Mouse (Mus musculus) spleen, embryonic (tissue): Measurements from ENCODE around the gene Ptov1.

Experiments used
- CTCF ChIA-PET: fragments of 350-600 bp; sonication (Branson Sonifier 250); formaldehyde crosslinking; loops from one replicate; lab custom pipeline; 2022; lab: Charles Lee

Gene Ptov1

DNA sequence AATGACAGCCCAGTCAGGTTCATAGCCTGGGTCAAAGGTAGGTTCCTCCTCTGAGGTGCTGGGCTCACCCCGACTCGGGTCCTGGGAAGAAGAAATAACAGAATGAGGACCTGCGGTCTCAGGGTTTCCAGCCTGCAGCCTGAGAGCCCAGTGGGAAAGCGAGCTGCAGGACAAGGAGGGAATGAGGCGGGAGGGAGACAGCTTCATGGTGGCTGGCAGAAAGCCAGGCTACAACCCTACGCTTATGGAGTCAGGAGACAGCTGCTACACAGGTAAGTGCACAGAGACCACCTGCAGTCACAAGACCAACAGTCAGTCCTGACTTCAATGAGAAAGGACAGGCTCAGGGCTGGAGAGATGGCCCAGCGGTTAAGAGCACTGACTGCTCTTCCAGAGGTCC is 22.8 kb downstream of the Ptov1 start:
- CTCF ChIA-PET: interaction anchor here (1.1 kb wide), 1 partner anchor 10 kb away, joined by 3 read pairs; no protein-coding TSS in a partner anchor

DNA sequence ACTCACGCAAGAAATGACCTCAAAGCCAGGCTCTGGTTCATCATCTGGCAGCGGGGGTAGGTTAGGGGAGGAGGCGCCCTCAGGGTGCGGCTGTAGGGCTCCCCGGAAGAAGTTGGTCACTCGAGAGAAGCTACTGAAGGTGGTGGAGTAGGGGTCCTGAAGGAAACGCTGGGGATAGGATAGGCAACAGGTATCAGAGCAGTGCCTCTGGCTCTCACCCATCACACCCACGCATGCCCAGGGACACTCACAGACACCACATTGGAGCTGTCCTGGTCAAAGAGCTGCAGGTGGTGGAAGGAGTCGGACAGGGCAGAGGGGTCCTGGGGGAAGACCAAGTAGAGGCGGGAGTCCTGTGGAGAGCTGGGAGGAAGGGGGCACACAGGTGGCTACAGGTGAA is 24.6 kb downstream of the Ptov1 start:
- CTCF ChIA-PET: no interaction called here

DNA sequence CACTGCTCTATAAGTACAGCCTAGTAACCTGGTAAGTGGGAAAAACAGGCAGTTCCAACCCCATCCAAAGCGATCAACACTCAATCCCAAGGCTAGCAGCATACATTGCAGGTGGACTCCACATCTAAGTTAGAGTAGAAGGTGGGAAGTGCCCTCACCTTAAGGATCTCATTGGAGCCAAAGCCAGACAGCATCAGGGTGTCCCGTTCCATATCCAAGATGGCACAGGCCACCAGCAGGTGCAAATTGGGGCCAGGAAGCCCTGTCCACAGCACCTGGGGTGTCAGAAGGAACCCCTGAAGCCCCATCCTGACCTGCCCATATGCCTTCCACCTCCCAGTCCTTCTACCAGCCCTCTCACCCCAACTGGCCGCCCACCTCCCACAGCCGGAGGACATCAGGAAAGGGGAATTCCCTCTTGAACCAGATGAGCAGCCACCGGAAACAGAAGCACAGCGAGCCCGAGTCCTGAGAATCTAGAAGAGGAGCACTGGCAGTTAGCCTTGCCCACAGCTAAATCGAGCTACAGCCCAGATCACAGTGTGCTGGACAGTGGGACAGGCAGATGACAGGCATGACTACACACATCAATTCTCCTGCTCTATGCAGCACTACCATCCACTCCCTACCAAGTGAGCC is 27.6 kb downstream of the Ptov1 start:
- CTCF ChIA-PET: no interaction called here

DNA sequence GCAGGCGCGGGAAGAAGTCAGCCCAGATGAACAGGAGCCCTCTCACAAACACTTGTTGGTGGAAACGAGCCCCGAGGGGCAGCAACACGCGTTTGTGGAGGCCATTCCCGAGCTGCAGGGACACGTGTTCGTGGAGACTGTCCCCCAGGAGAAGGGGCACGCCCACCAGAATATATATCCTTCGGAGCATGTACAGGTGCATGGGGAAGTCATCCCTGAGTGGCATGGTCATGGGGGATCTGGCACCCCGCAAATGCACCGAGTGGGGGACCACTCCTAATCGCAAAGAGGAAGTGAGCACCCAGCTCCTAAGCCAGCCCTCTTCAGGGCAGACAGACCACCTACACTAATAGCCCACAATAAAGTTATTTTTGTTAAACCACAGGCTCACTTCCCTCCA is 29.2 kb downstream of the Ptov1 start:
- CTCF ChIA-PET: interaction anchor here (1.0 kb wide), 1 partner anchor 20 kb away, joined by 9 read pairs; no protein-coding TSS in a partner anchor

DNA sequence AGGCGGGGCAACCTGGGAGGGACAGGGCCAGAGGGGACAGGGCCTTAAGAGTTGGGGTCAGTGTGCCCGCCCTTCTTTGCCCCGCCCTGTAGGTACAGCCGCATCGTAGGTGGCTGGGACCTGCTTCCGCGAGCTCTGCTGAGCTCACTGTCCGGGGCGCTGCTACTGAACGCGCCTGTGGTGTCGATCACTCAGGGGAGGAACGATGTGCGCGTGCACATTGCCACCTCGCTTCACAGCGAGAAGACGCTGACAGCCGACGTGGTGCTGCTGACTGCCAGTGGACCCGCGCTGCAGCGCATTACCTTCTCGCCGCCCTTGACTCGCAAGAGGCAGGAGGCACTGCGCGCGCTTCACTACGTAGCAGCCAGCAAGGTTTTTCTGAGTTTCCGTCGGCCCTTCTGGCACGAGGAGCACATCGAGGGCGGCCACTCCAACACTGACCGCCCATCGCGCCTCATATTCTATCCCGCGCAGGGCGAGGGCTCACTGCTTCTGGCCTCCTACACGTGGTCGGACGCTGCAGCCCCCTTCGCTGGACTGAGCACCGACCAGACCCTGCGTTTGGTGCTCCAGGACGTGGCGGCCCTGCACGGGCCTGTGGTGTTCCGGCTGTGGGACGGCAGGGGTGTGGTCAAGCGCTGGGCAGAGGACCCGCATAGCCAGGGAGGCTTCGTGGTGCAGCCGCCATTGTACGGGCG is 29.9 kb downstream of the Ptov1 start:
- CTCF ChIA-PET: interaction anchor here (0.9 kb wide), 1 partner anchor 29 kb away, joined by 3 read pairs; no protein-coding TSS in a partner anchor

DNA sequence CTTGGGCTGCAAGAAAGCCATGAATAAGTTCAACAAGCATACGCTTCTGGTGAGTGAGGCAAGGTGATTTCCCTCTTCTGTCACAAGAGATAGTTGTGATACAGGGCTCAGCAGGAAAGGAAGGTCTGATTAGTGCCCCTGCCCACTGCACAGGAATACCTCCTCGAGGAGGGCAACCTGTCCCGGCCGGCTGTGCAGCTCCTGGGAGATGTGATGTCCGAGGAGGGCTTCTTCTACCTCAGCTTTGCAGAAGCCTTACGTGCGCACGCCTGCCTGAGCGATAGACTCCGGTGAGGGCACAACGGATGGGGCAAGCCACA is 30.5 kb downstream of the Ptov1 start:
- CTCF ChIA-PET: interaction anchor here (0.9 kb wide), 1 partner anchor 29 kb away, joined by 3 read pairs; no protein-coding TSS in a partner anchor

DNA sequence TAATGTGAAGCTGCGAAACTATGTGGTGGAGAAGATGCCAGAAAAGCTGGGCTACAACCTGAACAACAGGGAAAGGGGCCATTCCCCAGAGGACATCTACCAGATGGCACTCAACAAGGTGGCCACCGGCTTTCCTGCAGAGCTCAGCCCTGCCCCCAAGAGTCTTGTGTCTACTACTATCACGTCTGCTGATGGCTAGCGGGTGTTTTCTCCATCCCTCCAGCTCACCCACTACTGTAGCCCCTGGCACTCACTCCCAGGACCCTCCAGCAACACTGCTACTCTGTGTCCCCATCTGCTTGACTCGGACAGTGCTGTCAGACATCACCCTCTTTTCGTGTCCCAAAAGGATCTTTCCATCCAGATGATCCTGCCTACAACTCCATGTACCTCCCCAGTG is 31.5 kb downstream of the Ptov1 start:
- CTCF ChIA-PET: interaction anchor here (0.6 to 1.3 kb wide), 2 partner anchors 14 to 101 kb away, joined by 4 to 8 read pairs; no protein-coding TSS in a partner anchor

DNA sequence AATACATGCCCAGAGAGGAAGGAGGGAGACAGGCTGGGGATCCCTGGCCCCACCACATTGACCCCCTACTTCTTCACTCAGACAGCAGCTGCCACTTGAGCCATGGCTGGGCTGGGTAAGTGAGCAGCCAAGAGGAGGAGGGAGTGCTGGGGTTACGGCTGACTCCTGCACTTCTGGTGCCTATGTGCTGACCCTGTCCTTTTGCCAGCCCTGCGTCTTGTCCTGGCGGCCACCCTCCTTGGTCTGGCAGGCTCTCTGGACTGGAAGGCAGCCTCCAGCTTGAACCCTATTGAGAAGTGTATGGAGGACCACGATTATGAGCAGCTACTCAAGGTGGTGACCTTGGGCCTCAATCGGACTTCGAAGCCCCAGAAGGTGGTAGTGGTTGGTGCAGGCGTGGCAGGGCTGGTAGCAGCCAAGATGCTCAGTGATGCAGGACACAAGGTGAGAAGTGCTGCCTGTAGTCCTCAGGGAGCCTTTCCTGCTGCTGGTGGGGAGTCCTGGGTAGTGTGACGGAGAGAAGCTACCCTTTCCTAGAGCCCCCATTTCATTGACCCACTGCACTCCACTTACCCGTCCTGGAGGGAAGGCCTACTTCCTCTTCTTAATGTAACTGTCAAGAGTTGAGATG is 33.0 kb downstream of the Ptov1 start:
- CTCF ChIA-PET: interaction anchor here (0.7 kb wide), 1 partner anchor 11 kb away, joined by 3 read pairs; no protein-coding TSS in a partner anchor

DNA sequence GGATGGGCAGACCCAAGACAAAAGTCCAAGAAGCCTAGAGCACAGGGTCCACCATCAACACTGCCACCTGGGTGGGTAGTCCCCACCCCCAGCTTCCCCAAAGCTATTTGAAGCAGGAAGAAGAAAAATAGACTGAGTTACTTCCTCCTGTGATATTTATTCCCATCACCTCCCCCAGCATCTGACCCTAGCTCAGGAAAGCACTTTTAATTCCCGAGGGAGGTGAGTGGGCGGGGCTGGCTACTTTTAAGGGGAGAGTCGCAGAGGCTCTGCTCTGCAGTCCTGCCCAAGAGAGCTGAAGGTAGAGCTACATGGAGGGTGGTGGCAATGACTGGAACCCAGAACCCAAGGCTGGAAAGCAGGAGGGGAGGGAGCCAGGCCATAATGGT is 33.6 kb downstream of the Ptov1 start:
- CTCF ChIA-PET: interaction anchor here (0.7 kb wide), 1 partner anchor 11 kb away, joined by 3 read pairs; no protein-coding TSS in a partner anchor

DNA sequence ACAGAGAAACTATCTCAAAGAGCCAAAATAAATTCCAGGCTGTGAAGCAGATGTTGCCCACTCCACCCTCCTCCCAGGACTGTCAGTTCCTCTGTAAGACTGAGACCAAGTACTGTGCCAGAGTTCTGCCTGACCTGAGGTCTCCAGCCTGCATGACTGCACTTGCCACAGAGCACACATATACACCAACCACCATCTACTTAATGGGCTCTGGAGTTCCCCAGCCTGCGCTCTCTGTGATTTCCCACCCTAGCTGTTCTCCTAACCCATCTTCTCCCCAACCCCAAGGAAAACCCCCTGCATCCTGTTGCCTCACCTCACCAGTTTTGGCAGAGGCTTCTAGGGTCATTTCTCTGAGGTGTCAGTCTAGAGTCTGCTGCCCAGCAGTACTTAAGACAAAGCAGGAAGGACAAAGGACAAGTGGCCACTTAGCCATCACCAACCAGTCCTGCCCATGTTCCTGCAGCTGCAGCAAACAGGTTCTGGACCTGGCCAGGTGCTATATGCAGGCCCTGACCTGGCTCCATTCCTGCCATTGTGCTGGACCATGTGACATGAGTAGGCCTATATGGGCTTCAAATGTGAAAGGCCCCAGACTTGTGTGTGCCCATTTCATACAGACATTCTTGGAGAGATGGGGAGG is 34.1 kb downstream of the Ptov1 start:
- CTCF ChIA-PET: no interaction called here

DNA sequence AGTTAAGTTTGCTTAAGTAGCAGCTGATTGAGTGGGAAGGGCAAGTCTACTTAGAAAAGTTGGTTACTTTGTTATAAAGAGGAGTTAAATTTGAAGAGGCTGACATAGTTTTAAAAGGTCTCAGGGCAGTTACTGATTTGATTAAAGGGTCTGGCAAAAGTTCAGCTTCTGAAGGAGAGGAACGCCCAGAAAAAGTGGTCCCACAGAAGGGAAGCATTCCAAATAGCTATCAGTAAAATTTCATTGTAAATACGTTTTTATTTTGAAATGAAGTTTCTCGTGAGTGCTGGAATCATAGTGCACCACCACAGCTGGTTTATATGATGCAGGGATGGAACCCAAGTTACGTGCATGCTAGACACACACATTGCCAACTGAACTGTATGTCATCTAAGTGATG is 36.8 kb downstream of the Ptov1 start:
- CTCF ChIA-PET: no interaction called here

DNA sequence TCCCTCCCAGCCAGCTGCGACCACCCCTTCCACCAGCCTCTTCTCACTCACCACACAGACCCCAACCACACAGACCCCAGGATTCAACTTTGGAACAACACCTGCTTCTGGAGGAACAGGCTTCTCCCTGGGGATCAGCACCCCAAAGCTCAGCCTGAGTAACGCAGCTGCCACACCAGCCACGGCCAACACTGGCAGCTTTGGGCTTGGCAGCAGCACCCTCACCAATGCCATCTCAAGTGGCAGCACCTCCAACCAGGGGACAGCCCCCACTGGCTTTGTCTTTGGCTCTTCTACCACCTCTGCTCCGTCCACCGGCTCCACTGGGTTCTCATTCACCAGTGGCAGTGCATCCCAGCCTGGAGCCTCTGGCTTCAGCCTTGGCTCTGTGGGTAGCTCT is 40.9 kb downstream of the Ptov1 start:
- CTCF ChIA-PET: interaction anchor here (0.8 kb wide), 1 partner anchor 124 kb away, joined by 3 read pairs; no protein-coding TSS in a partner anchor

DNA sequence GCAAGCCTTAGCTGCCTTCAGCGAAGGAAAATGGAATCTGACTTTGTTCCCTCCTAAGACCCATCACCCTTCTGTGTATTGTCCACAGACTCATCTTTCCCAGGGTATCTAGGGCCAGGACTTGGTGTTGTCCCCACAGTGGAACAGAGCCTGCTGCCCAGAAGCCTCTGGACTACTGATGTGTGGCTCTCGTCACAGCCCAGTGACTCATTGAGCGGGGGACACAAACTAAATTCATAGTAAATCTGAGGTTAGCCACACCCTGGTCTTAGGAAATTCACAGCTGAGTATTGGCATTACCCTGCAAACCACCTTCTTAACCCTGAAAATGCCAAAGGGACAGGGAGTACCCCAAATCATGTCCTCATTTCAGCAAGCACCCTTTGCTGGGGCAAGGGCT is 42.8 kb downstream of the Ptov1 start:
- CTCF ChIA-PET: interaction anchor here (0.6 to 1.4 kb wide), 3 partner anchors 23 to 134 kb away, joined by 3 read pairs; no protein-coding TSS in a partner anchor

DNA sequence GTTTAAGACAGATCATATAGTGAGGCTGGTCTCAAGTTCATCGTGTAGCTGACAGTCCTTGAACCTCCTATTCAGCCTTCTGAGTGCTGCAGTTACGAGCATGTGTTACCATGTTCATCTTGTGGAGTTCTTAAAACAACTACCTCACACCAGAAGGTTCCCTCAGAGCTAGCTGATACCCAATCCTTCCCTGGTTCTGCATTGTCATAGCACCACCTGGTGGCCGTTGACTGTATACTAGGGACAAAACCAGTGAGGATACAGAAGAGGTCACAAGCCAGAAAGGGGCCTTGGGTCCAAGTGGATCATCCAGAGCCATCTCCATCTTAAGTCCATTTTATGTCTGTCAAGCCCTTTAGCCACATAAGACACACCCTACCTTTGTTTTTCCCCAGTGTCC is 44.7 kb downstream of the Ptov1 start:
- CTCF ChIA-PET: interaction anchor here (0.6 to 1.3 kb wide), 3 partner anchors 39 to 100 kb away, joined by 3 to 7 read pairs (median 3); no protein-coding TSS in a partner anchor

DNA sequence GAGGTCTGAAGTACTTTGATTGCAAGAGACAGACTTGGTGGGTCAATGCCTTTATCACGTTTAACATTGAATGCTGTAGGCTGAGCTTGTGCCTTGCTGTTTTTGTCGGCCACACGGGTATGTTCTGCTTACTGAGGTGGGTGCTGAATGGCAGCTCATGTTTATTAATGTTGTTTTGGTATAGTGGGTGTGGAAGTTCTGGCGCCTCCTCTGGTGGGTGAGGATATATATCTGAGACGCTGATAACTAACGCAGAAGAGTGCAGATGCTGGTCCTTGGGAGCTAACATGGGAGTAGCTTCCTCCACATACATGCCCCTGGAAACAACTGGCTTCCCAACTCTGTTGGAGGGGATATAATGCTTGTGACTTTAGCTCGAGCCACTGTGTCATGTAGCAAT is 46.2 kb downstream of the Ptov1 start:
- CTCF ChIA-PET: interaction anchor here (0.6 to 1.1 kb wide), 4 partner anchors 15 to 198 kb away, joined by 3 to 11 read pairs (median 4); no protein-coding TSS in a partner anchor

DNA sequence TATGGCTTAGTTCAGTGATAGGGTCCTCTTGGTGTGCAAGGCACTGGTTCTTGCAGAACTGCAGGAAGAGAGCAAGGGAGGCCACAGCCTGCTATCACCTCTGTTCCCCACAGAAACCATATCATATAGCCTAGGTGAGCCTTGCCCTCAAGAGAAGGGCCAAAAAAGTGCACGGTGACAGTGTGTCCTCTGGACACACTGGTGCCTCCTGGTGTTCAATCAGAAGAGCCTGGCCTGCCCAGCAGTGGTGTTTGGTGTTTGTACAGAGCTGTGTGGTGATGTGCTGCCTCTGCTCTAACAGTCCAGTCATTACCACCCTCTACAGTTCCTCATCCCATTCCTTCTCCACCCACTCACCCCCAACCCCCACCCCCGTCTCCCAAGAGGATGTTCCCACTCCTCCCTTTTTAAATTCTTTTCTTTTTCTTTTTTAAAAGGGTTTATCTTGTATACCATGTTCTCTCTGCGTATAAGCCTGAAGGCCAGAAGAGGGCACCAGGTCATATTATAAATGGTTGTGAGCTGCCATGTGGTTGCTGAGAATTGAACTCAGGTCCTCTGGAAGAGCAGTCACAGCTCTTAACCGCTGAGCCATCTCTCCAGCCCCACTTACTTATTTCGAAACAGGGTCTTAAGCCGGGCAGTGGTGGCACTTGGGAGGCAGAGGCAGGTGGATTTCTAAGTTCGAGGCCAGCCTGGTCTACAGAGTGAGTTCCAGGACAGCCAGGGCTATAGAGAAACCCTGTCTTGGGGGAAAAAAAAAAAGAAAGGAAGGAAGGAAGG is 47.7 kb downstream of the Ptov1 start:
- CTCF ChIA-PET: no interaction called here

DNA sequence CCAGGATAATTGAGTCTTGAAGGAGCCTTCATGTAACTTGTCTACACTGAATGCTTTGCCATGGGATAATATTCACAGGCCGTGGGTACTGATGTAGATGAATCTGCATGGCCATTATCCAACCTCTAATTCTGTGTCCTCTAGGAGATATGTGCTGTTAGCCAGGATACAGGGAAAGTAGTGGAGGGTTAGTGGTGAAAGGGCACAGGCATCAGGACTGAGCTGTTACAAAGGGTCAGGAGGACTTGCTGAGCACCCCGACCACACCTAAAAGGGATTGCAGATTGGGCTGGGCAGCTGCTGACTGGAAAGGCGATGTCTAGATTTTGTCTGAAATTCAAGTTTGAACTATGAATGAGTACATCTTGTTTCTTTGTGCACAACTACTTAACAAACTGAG is 49.1 kb downstream of the Ptov1 start:
- CTCF ChIA-PET: no interaction called here

DNA sequence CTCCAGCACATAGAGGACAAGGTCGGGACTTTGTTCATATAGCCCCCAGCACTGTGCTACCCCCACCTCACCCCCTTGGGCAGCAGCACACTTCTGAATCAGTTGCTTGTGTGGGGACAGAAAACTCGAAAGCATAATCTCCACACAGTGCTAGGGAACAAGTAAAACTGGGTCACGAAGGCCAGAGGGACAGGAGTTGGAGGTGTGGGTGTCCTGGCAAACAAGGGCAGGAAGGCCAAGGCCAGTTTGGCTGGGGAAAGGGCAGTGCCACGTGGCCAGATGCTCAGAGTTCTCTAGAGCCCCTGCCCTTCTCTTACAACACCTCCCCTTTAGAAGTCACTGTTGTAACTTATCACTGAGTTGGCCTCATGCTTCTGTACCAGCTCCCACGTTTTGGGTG is 49.7 kb downstream of the Ptov1 start:
- CTCF ChIA-PET: no interaction called here

DNA sequence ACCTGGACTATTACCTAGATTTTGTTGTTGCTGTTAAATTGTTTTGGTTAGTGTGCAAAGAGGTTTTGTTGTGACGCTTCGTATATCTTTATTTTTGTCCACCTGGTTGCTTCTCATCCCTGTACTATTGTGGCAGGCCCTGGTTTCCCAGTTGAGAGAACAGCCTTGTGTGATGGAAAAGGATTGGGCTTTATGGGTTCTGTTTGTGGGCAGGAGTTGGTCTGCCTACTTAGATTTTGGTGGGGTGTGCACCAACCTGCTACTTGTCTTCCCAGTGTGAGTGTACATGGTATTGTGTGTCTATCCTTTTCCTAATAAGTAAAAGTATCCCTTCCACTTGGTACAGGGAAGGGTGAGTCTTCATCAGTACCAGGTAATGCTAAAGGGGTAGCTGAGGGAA is 50.2 kb downstream of the Ptov1 start:
- CTCF ChIA-PET: interaction anchor here (0.8 kb wide), 1 partner anchor 30 kb away, joined by 3 read pairs; no protein-coding TSS in a partner anchor

DNA sequence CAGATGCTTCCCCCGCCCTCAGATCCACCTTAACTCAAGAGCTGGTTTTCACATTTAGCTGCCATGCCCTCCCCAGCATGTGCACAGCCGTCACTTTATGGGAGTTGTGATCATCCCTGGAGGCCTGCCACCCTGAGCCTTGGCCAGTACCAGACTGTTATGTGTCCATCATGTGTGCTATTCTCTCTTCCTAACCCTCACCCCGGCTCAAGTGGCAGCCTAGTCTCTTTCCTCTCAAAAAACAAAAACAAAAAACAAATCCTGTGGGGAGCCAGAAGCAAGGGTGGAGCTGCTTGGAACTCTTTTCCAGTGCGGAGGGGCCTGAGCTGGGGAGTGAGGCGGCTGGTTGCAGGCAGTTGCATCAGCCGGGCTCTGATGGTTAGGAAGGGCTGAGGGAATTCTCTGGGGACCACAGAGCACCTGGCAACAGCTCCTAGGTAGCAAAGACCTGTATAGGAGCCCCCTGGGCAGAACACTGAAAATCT is 50.8 kb downstream of the Ptov1 start:
- CTCF ChIA-PET: interaction anchor here (0.8 kb wide), 1 partner anchor 31 kb away, joined by 3 read pairs; no protein-coding TSS in a partner anchor

DNA sequence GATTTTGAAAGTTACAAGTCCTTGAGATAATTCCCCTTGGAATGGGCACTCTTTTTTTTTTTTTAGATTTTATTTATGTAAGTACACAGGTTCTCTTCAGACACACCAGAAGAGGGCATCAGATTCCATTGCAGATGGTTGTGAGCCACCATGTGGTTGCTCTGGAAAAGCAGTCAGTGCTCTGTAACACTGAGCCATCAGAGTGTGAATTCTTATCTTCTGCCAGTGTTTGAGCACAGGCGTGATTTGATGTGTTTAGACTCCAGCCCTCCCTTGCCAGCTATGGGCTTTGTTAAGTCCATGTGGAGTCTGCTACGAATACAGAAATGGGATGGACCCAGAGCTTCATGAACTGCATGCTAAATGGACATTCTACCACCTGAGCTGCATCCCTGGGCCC is 51.4 kb downstream of the Ptov1 start:
- CTCF ChIA-PET: no interaction called here
